Comparison of ENCODE assay signal across 8 mouse cellular contexts in genomic region chr10:111297631-111298030, GRCm38 (mm10). TPM values are rescaled to one million over a fixed set of nuclear protein-coding genes. Genes with fewer than 3 reads are reported as not detected.
A peak's percentile ranks its signal among the peaks of the same experiment; 100 is the strongest.
DNase-seq lines count a peak whose midpoint lies in the region; ATAC-seq and TF ChIP-seq lines count a peak whose summit lies in the region.

No protein-coding gene starts in this region.

- H3K4me2 ChIP-seq in heart, embryonic 15.5 days = peak overlapping the region; percentile 75
- H3K4me2 ChIP-seq in hindbrain, embryonic 13.5 days = peak overlapping the region; percentile 53
- peak overlapping the region; percentile 54 for H3K4me2 ChIP-seq in midbrain, embryonic 12.5 days (replicated peaks)

- intact Hi-C loops in heart, postnatal 36 days (cut with DNase I) = loop anchor here (5.0 kb wide), 4 partner anchors 70 to 675 kb away; partner anchors contain the start of genes Krr1, Nap1l1 and Osbpl8

- peak overlapping the region; percentile 92 for H3K4me3 ChIP-seq in heart, embryonic 15.5 days
- H3K4me3 ChIP-seq in bone marrow macrophage, adult 2 months (ENCODE audit: insufficient read depth, low read length) = peak overlapping the region; percentile 81; the same call in 1 of the 2 replicates
- peak overlapping the region; percentile 69 for H3K4me3 ChIP-seq in hindbrain, embryonic 13.5 days
- H3K4me3 ChIP-seq in midbrain, embryonic 12.5 days = peak overlapping the region; percentile 74

- TF ChIP-seq POLR2A in bone marrow macrophage, adult 2 months (IDR thresholded peaks at IDR 0.05; ENCODE audit: borderline replicate concordance, low read depth, low read length) = no peak

- ATAC-seq in heart, embryonic 15.5 days (replicated peaks; ENCODE audit: insufficient number of reproducible peaks, insufficient read depth, low FRiP score, low read depth) = no peak
- ATAC-seq in hindbrain, embryonic 13.5 days (ENCODE audit: low FRiP score) = no peak
- ATAC-seq in midbrain, embryonic 12.5 days (ENCODE audit: low FRiP score, low read depth) = no peak

- H3K27me3 ChIP-seq in heart, embryonic 15.5 days = no peaks in the 10 kb centered on the region
- H3K27me3 ChIP-seq in hindbrain, embryonic 13.5 days = no peaks in the 10 kb centered on the region
- H3K27me3 ChIP-seq in midbrain, embryonic 12.5 days = no peaks in the 10 kb centered on the region

- 0 out of 2 replicates have a peak overlapping the region, but pooled peaks have one; percentile 61 for H3K9ac ChIP-seq in heart, embryonic 15.5 days
- peak overlapping the region; percentile 81; the same call in 1 of the 2 replicates for H3K9ac ChIP-seq in hindbrain, embryonic 13.5 days
- H3K9ac ChIP-seq in midbrain, embryonic 12.5 days (replicated peaks) = 0 out of 2 replicates have a peak overlapping the region, but pooled peaks have one; percentile 66

- H3K4me1 ChIP-seq in heart, embryonic 15.5 days (replicated peaks) = peaks cover 5% of the 10 kb centered on the region
- peaks cover 2% of the 10 kb centered on the region; the same call in 1 of the 2 replicates for H3K4me1 ChIP-seq in bone marrow macrophage, adult 2 months (ENCODE audit: control insufficient read depth, insufficient read depth, low read length)
- H3K4me1 ChIP-seq in hindbrain, embryonic 13.5 days (replicated peaks) = peaks cover 18% of the 10 kb centered on the region
- peaks cover 10% of the 10 kb centered on the region for H3K4me1 ChIP-seq in midbrain, embryonic 12.5 days

- peaks cover 5% of the 10 kb centered on the region; the same call in 1 of the 2 replicates for H3K36me3 ChIP-seq in heart, embryonic 15.5 days
- H3K36me3 ChIP-seq in hindbrain, embryonic 13.5 days = peaks cover 6% of the 10 kb centered on the region
- H3K36me3 ChIP-seq in midbrain, embryonic 12.5 days = peaks cover 3% of the 10 kb centered on the region; the same call in 1 of the 2 replicates

- H3K27ac ChIP-seq in heart, embryonic 15.5 days = no peak overlapping the region
- no peak overlapping the region for H3K27ac ChIP-seq in bone marrow macrophage, adult 2 months (ENCODE audit: insufficient read depth, low read depth, low read length)
- no peak overlapping the region; the same call in 1 of the 2 replicates for H3K27ac ChIP-seq in hindbrain, embryonic 13.5 days
- H3K27ac ChIP-seq in midbrain, embryonic 12.5 days (replicated peaks) = 0 out of 2 replicates have a peak overlapping the region, but pooled peaks have one; percentile 90

- no peak for DNase-seq in heart, postnatal 36 days
- DNase-seq in retina, postnatal 1 day = no peak
- no peak for DNase-seq in thymus, postnatal 25 days
- no peak for DNase-seq in spleen, postnatal 36 days (ENCODE audit: low spot score in 2 of 2)

- TF ChIP-seq CTCF in bone marrow macrophage, adult 2 months (IDR thresholded peaks at IDR 0.05; ENCODE audit: low read depth, low read length) = no peak

- WGBS in heart, embryonic 15.5 days = 37% methylated on average over 6 of the region's 6 CpGs
- 60% methylated on average over 6 of the region's 6 CpGs for WGBS in hindbrain, embryonic 13.5 days
- WGBS in midbrain, embryonic 12.5 days = 51% methylated on average over 6 of the region's 6 CpGs

- H3K9me3 ChIP-seq in heart, embryonic 15.5 days (replicated peaks) = no peaks in the 10 kb centered on the region
- H3K9me3 ChIP-seq in hindbrain, embryonic 13.5 days = no peaks in the 10 kb centered on the region
- H3K9me3 ChIP-seq in midbrain, embryonic 12.5 days = no peaks in the 10 kb centered on the region

RNA-seq across cellular contexts. Expression of gene Bbs10, which starts 0.8 kb away (rescaled TPM):
- 3.4 and 3.6 TPM in 2 replicates for polyA plus RNA-seq in heart, embryonic 15.5 days (2015; fragmentation: Nextera tagmentation; extraction: Ambion mirVana)
- 1 to 10 TPM; 2.2 to 3.0 TPM for total RNA-seq in heart, postnatal 36 days (2021)
- polyA plus RNA-seq in bone marrow macrophage, adult 2 months (2012; ENCODE audit: insufficient read depth, insufficient read length, missing spikeins) = 3.8 and 4.6 TPM in 2 replicates
- polyA plus RNA-seq in hindbrain, embryonic 13.5 days (2015; fragmentation: Nextera tagmentation; extraction: Ambion mirVana) = 6.5 and 7.2 TPM in 2 replicates
- polyA plus RNA-seq in midbrain, embryonic 12.5 days (2016; fragmentation: Nextera tagmentation; extraction: Ambion mirVana) = 7.2 and 7.9 TPM in 2 replicates
